Mouse (Mus musculus): ENCODE data around the gene Sepsecs.

DNA sequence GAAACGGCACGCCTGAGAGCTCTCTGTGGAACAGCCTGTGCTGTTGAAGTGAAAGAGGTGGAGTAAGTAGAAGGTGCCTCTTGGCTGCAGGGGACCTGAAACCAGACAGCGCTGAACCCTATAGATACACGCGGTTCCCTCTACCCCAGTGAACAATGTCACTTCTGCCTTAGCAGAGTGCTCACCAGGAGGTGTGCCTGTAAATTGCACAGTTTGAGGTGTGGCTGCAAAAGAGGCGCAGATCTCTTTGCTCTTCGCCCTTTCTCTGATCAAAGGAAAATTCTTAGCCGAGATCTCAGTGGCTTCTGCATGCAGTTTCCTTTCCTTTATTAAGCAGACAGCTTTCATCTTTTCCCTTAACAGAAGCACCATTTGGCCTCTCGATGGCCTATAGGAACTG is 54.1 kb downstream of the Sepsecs start:
- TF ChIP-seq TAL1 (IDR thresholded peaks at IDR 0.05; ENCODE audit: low read length) = no peak
- no peak for TF ChIP-seq GATA1 (IDR thresholded peaks at IDR 0.05; ENCODE audit: low read length)

All from erythroblast, embryonic 14.5 days (primary cell).